Mouse (Mus musculus) liver, embryonic 13.5 days (tissue): ENCODE results near the gene Dffa. TPM values are rescaled to one million over a fixed set of nuclear protein-coding genes. Genes with fewer than 3 reads are reported as not detected.
"Not testable (repeated sequence)": the region's sequence is repeated elsewhere in the genome, so short reads cannot be mapped to it uniquely, and the experiment has no call there.

Source experiments
- ATAC-seq: fragments of 200-750 bp; cut with Nextera tagmentation; 2 replicates; pipeline ENCODE4 v1.8.0; 2017; ENCODE audit warnings: low read depth, mild to moderate bottlenecking, moderate number of reproducible peaks, moderate library complexity
- DNase-seq: peaks from one replicate; pipeline ENCODE4 v3.0.0; 2022
- H3K27ac ChIP-seq: fragments of 300-500 bp; sonication (generic); 2 replicates; pipeline ENCODE4 v1.5.1; 2015; ENCODE audit warnings: moderate library complexity, mild to moderate bottlenecking, inconsistent platforms
- H3K27me3 ChIP-seq: fragments of 300-500 bp; sonication (generic); 2 replicates; pipeline ENCODE4 v1.6.1; 2015; ENCODE audit warnings: mild to moderate bottlenecking, inconsistent platforms
- H3K36me3 ChIP-seq: fragments of 300-500 bp; sonication (generic); 2 replicates; pipeline ENCODE4 v1.6.1; 2015; ENCODE audit warnings: mild to moderate bottlenecking, inconsistent platforms
- H3K4me1 ChIP-seq: fragments of 300-500 bp; sonication (generic); replicated peaks from 2 replicates; pipeline ENCODE4 v1.6.1; 2015; ENCODE audit warnings: inconsistent platforms
- H3K4me2 ChIP-seq: fragments of 300-500 bp; sonication (generic); 2 replicates; pipeline ENCODE4 v1.6.1; 2015; ENCODE audit warnings: inconsistent platforms, mild to moderate bottlenecking, moderate library complexity
- H3K4me3 ChIP-seq: fragments of 300-500 bp; sonication (generic); replicated peaks from 2 replicates; pipeline ENCODE4 v1.5.1; 2015; ENCODE audit warnings: mild to moderate bottlenecking, inconsistent platforms
- H3K9ac ChIP-seq: fragments of 300-500 bp; sonication (generic); 2 replicates; pipeline ENCODE4 v1.6.1; 2015; ENCODE audit warnings: mild to moderate bottlenecking, inconsistent platforms
- H3K9me3 ChIP-seq: fragments of 300-500 bp; sonication (generic); replicated peaks from 2 replicates; pipeline ENCODE4 v1.6.1; 2016; ENCODE audit warnings: inconsistent platforms
- WGBS: fragments of 180-500 bp; shearing (Covaris S2); methylation state at CpG from one replicate; pipeline ENCODE4 v1.1.7; 2015; ENCODE audit not compliant: insufficient replicate concordance; 5-methylcytosine and 5-hydroxymethylcytosine counted together
- polyA plus RNA-seq: library from polyadenylated mRNA; unstranded; fragments of >200 nt; fragmentation: Nextera tagmentation; extraction: Ambion mirVana; gene quantifications from 2 replicates; pipeline ENCODE4 v1.2.1, GENCODE M21; 2015

Dffa gene
- polyA plus RNA-seq, 1 experiment from 2014 or later, result 20.7 TPM

- DNase-seq, result peak; percentile 84
- Histone ChIP-seq H3K9ac (peak within 1 kb of the TSS; percentile 90), H3K4me1 (peaks cover 39% of the 10 kb centered on the region), H3K4me2 (peak within 1 kb of the TSS; percentile 91), H3K9me3 (no peaks in the 10 kb centered on the region), H3K27ac (peak within 1 kb of the TSS; percentile 60), H3K27me3 (no peaks in the 10 kb centered on the region), H3K36me3 (no peaks in the 10 kb centered on the region; the same call in 1 of the 2 replicates), H3K4me3 (peak within 1 kb of the TSS; percentile 98)
- WGBS, result under 1% methylated on average over 47 of the region's 50 CpGs
- peak; percentile 73 for ATAC-seq
Observed at GRCm38 (mm10) chr4:149099369-149100017, 4.5 kb upstream of the Dffa start, which contains the start of gene Pex14. Pex14 (minus strand) TSS chr4:149099876.

GRCm38 (mm10) chr4:149100449-149100848 is 3.5 kb upstream of the Dffa start:
- peaks cover 46% of the 10 kb centered on the region for H3K4me1 ChIP-seq
- H3K27ac ChIP-seq, H3K36me3 ChIP-seq, H3K9me3 ChIP-seq, ATAC-seq, H3K9ac ChIP-seq, H3K27me3 ChIP-seq, DNase-seq: not testable (repeated sequence)
- peak overlapping the region; percentile 98; the same call in 1 of the 2 replicates for H3K4me3 ChIP-seq
- peak overlapping the region; percentile 91 for H3K4me2 ChIP-seq
- WGBS, result 76% methylated on average over 12 of the region's 12 CpGs

- no peak overlapping the region for H3K4me3 ChIP-seq
- no peak for DNase-seq
- no peaks in the 10 kb centered on the region for H3K9me3 ChIP-seq
- H3K9ac ChIP-seq, result no peak overlapping the region
- H3K27me3 ChIP-seq, result no peaks in the 10 kb centered on the region
- peaks cover 6% of the 10 kb centered on the region for H3K36me3 ChIP-seq
- H3K4me1 ChIP-seq, result peaks cover 38% of the 10 kb centered on the region
- ATAC-seq, result no peak
- H3K27ac ChIP-seq, result no peak overlapping the region
- no peak overlapping the region for H3K4me2 ChIP-seq
- 72% methylated on average over 3 of the region's 3 CpGs for WGBS
Observed at GRCm38 (mm10) chr4:149101456-149101855, 2.5 kb upstream of the Dffa start.

GRCm38 (mm10) chr4:149119978-149120562 is 16.1 kb downstream of the Dffa start:
- WGBS, result 32% methylated on average over 12 of the region's 12 CpGs
- H3K9me3 ChIP-seq, H3K4me2 ChIP-seq, H3K36me3 ChIP-seq, H3K27ac ChIP-seq, H3K4me3 ChIP-seq, H3K9ac ChIP-seq, H3K27me3 ChIP-seq, DNase-seq: not testable (repeated sequence)
- peak; percentile 80 for ATAC-seq
- peaks cover 21% of the 10 kb centered on the region for H3K4me1 ChIP-seq

- no peak for DNase-seq
- H3K36me3 ChIP-seq, result peaks cover 11% of the 10 kb centered on the region
- H3K4me1 ChIP-seq, result peaks cover 29% of the 10 kb centered on the region
- H3K4me2 ChIP-seq, result no peak overlapping the region
- ATAC-seq, result no peak
- H3K27me3 ChIP-seq, result no peaks in the 10 kb centered on the region
- WGBS, result 63% methylated on average over 5 of the region's 5 CpGs
- H3K9ac ChIP-seq, result no peak overlapping the region
- no peak overlapping the region for H3K27ac ChIP-seq
- H3K9me3 ChIP-seq, result no peaks in the 10 kb centered on the region
- no peak overlapping the region for H3K4me3 ChIP-seq
Observed at GRCm38 (mm10) chr4:149123432-149123831, 19.5 kb downstream of the Dffa start.

DNA sequence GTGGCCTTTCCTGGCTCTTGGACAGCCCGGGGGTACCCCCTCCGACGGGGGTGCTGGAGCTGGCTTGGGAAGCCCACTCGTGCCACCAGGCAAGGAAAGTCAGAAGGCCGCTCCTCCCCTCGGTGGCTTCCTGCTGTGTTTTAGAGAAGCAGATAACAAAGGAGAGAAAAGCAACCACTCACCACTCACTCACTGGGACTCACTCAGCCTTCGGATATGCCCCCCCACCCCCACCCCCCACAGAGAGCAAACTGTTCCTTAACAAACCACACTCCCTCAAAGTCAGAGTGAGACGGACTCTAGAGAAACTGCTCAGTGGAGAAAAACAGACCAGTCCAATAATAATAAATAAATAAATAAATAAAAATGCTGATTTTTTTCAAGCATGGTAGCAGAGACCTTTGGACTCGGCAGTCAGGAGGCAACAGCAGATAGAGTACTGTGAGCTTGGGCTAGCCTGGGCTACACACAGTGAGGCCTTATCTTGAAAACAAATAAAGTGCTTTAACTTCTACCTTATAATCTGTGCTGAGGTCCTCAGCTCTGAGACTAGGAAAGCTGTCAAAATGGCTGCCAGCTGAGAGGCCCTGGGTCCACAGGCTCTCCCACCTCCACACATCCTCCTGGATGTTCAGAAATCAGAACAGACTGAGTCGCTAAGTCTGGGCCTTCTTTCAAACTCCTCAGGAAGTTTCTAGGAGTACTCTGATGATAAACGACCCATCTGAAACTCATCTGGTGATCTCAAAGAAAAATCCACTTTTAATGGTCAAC is 21.6 kb downstream of the Dffa start:
- Histone ChIP-seq H3K27me3 (no peaks in the 10 kb centered on the region), H3K27ac (no peak overlapping the region), H3K9ac (no peak overlapping the region), H3K9me3 (no peaks in the 10 kb centered on the region), H3K4me1 (peaks cover 15% of the 10 kb centered on the region), H3K4me3 (no peak overlapping the region), H3K36me3 (peaks cover 14% of the 10 kb centered on the region), H3K4me2 (no peak overlapping the region)
- DNase-seq, result no peak
- 48% methylated on average over 11 of the region's 11 CpGs for WGBS
- no peak for ATAC-seq

DNA sequence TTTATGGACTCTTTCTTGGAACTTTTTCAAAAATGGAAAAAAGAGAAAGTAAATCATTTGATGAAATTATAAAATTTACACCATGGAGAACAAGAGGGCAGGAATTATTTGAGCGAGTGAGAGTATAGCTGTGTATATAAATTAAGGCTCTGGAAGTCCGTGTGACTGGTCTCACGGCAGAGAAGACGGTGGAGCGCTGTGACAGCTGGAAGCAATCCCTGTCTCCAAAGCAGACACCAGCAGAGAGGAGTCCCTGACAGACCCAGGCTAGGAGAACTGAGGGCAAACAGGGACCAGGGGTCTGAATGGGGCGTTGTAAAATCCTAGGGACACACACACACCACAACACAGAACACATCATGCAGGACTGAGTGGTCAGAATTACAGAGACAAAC is 22.2 kb downstream of the Dffa start:
- H3K27me3 ChIP-seq, result no peaks in the 10 kb centered on the region
- peaks cover 19% of the 10 kb centered on the region for H3K36me3 ChIP-seq
- 82% methylated on average over 6 of the region's 6 CpGs for WGBS
- no peak overlapping the region for H3K4me3 ChIP-seq
- no peak overlapping the region for H3K4me2 ChIP-seq
- H3K9ac ChIP-seq, result no peak overlapping the region
- H3K9me3 ChIP-seq, result no peaks in the 10 kb centered on the region
- ATAC-seq, result peak; percentile 11; the same call in 1 of the 2 replicates
- H3K4me1 ChIP-seq, result peaks cover 14% of the 10 kb centered on the region
- DNase-seq, result no peak
- H3K27ac ChIP-seq, result no peak overlapping the region

DNA sequence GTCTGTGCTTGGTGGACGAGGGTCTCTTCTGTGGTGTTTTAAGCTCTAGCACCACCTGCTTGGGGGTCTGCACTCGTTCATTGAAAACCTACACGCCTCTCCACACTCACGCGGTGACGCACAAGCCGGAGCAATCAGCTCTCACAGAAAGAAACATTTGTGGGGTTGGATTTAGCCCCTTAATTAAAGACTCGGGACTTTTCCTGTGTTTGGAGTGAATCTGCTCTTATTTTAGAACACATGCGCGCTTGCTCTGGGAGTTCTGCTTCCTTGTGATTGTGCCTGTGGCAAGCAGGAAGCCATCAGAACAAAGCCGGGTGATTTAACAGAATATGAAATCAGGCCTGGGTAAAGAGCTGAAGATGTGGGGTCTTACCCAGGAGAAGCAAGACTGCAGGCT is 22.7 kb downstream of the Dffa start, which contains the start of gene Cort:
Gene Cort (minus strand): TSS at position 101 of the 400 bp plus-strand sequence.
- Histone ChIP-seq H3K4me3 (no peak within 1 kb of the TSS), H3K4me1 (peaks cover 14% of the 10 kb centered on the region), H3K9me3 (no peaks in the 10 kb centered on the region), H3K9ac (no peak within 1 kb of the TSS), H3K27ac (no peak within 1 kb of the TSS), H3K4me2 (no peak within 1 kb of the TSS), H3K36me3 (peaks cover 25% of the 10 kb centered on the region), H3K27me3 (no peaks in the 10 kb centered on the region)
- DNase-seq (no peak), ATAC-seq (no peak)
- WGBS, result 79% methylated on average over 11 of the region's 11 CpGs

DNA sequence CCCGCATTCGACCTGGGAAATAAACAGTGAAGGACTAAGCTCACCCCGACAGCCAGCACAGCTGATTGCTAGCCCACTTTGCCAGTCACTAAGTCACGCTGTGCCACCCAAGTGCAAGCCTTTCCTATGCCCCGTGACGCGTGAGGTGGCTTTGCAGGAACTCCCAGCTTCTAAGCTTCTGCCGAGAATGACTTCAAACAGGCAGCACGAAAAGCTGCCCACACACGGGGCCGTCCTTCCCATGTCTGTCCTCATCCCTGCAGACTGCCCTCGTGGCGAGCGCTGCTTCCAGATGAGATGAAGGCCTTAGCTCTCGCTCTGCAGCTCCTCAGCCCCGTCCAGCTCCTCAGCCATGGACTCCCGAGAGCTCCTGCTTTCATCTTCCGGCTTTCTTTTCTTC is 24.5 kb downstream of the Dffa start:
- H3K9ac ChIP-seq, result no peak overlapping the region
- no peaks in the 10 kb centered on the region for H3K9me3 ChIP-seq
- DNase-seq, result no peak
- no peaks in the 10 kb centered on the region for H3K27me3 ChIP-seq
- H3K27ac ChIP-seq, result no peak overlapping the region
- ATAC-seq, result no peak
- no peak overlapping the region for H3K4me3 ChIP-seq
- H3K36me3 ChIP-seq, result peaks cover 27% of the 10 kb centered on the region
- whole genome bisulfite sequencing, result 81% methylated on average over 18 of the region's 18 CpGs
- H3K4me1 ChIP-seq, result peaks cover 20% of the 10 kb centered on the region
- H3K4me2 ChIP-seq, result no peak overlapping the region

DNA sequence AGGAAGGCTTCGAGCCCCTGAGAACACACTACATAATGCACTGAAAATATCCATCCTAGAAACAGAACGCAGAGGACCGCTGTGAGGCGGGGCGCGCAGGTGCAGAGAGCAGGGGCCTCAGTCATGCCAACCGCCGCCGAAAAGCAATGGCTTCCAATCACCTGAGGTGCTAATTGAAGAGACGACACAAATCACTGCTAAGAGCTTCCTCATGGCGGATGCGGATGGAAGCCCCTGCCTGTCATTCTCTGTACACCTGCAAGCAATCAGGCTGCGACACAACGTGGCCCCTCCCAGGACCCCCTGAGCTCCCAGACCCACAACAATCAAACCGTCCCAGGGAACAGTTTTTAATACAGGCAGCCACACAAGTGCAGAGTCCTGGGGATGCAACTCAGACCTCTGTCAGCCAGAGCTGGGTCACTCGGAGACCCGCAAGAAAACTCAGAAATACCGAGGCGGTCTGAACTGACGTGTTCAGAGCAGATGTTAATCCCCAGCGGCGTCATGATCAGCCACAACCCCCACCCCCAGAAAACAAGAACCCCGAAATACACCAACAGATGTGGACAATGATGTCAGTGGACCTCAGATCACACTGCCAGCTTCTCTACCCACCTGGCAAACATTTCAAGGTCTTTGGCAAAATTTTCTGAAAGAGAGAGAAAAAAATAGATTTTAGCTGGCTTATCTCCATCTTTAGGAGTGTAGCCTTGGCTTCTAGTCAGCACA is 27.2 kb downstream of the Dffa start:
- Histone ChIP-seq H3K4me1 (peaks cover 21% of the 10 kb centered on the region), H3K4me2 (no peak overlapping the region), H3K27ac (no peak overlapping the region), H3K9ac (no peak overlapping the region), H3K36me3 (peaks cover 27% of the 10 kb centered on the region), H3K9me3 (no peaks in the 10 kb centered on the region), H3K27me3 (no peaks in the 10 kb centered on the region), H3K4me3 (no peak overlapping the region)
- DNase-seq (no peak), ATAC-seq (no peak)
- WGBS, result 86% methylated on average over 23 of the region's 23 CpGs
